Mouse (Mus musculus) spleen, postnatal 36 days (tissue): Measurements from ENCODE around the gene Ankrd11.

ENCODE experiments used
- DNase-seq, 2 experiments: peaks; one replicate each; pipeline ENCODE4 v3.0.0; 2022; ENCODE audit warnings: low spot score in 2 of 2, mixed read lengths in 1 of 2

Ankrd11 gene

GRCm38 (mm10) chr8:122897200-122897599 lies 144.9 kb downstream of the Ankrd11 start:
- no peak for DNase-seq

- DNase-seq, result no peak
These were observed 145.8 kb downstream of the Ankrd11 start for GRCm38 (mm10) chr8:122896317-122896716.

DNA sequence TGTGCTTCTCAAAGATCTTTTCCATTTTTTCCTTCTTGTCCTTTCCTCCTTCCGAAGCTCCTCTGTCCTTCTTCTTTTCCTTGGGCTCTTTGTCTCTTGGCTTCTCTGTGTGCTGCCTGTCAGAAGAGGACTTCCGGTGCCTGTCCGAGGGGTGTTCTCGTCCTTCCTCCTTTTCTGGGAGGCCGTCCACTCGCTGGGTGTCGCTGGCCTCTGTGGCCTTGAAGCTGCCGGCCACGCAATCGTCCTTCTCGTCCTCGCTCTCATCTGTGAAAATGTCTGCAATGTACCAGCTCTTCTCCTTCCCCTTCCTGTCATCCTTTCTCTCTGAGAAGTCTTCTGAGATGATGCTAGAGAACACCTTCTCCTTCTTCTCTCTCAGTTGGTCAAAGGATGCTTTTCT lies 148.6 kb downstream of the Ankrd11 start:
- no peak for DNase-seq

GRCm38 (mm10) chr8:122891440-122891839 lies 150.6 kb downstream of the Ankrd11 start:
- no peak for DNase-seq

GRCm38 (mm10) chr8:122883671-122884070 lies 158.4 kb downstream of the Ankrd11 start:
- no peak for DNase-seq

- DNase-seq, result no peak
These were observed 161.8 kb downstream of the Ankrd11 start for GRCm38 (mm10) chr8:122880302-122880701.

DNA sequence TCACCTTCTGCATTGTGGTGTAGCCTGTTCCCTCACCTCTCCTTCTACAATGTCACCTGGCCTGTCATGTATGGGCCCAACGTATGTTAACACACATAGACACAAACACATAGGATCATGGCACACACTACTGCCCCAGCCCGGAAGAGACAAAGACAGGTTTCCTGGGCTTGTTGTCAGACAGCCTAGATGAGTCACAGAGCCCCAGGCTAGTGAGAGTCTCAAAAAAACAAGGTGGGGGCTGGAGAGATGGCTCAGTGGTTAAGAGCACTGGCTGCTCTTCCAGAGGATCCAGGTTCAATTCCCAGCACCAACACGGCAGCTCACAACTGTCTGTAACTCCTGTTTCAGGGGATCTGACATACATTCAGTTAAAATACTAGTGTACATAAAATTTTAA lies 163.8 kb downstream of the Ankrd11 start:
- DNase-seq, result no peak

DNA sequence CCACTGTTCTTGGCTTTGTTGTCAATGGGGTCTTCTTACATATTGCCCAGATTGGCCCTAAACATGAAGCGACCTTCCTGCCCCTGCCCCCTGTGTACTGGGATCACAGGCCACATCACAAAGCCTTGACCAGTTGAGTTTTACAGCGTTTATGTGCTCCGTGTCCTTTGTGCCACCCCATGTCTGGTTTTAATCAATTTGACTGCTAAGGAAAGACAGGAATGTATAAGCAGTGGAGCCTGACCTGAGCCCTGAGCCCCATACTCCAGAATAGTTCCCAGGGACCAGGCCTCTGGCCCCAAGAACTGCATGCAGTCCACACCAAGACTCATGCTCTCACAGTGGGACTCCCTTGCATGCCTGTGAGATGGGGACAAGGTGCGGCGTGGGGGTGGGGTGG lies 166.9 kb downstream of the Ankrd11 start:
- no peak for DNase-seq

DNA sequence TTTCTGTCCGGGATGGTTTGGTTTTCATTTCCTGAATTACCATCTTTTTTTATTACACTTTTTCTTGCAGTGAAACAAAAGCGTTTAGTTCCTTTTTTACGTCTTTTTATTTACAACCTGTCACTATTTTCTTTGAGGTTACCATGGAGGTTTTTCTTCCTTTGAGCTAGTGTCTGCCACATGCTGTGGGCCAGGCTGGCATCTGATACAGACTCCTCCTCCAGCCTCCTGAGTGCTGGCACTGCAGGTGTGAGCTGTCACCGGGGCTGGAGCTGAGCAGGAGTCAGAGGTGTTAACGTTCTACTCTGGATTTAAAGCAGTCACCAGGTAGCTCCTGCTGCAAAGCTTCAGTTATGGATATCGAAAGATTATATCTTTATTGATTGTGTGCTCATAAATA lies 168.9 kb downstream of the Ankrd11 start:
- DNase-seq, result peak in 1 of 2 experiments; percentile 27

DNA sequence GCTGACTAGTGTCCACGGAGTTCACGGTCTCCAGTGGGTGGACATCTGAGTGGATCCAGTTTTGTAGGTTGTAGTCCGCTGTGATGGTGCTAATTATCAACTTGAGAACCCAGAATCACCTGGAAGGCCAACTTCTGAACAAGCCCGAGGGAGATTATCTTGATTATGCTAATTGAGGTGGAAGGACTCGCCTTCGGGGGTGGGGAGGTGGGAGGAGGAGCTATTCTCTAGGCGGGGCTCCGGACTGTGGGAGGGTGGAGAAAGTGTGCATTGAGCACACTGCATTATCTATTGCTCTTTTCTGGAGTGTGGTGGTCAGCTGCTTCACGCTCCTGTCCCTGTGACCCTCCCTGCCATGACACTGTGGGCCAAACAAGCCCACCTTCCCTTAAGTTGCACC lies 170.4 kb downstream of the Ankrd11 start:
- no peak for DNase-seq

DNA sequence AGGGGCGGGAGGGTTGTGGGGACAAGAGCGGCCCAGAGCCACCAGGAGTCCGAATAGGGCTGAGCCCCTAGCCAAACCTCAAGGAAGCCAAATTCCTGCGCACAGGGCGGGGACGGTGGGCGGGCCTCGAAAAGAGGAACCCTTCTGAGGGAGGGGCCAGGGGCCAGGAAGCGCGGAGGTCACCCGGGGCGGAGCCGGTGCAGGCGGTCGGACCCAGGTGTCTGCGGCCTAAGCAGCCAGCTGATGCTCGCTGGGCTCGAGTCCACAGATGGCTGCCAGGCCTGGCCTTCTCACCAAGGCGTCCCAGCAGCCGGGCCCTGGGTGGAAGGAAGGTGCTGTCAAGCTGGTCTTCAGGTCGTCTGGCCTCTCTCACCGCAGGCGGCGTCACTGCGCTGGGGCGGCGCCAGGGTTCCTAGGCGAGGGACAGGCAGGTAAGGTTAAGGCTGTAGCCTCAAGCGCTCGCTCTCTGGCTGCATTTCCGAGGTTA lies 171.7 kb downstream of the Ankrd11 start:
- peak; percentile 93 for DNase-seq

DNA sequence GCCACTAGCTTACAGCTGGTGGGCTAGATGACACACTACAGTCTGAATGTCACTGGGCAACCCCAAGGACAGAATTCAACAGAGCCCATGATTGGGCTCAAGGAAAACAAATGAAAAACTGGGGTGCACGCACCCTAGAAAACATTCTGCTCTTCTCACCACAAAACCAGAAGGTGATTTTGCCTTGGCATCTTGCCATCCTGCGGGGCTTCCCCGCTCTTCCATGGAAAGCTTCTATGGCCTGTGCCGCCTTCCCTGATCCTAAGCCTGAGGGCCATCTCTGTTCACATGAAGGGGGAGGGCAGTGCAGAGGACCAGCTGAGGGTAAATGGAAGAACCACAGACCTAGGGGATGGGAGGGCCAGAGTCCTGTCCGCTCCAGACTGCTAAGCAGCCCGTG lies 174.1 kb downstream of the Ankrd11 start:
- DNase-seq, result no peak

GRCm38 (mm10) chr8:122866231-122866630 lies 175.8 kb downstream of the Ankrd11 start:
- no peak for DNase-seq

GRCm38 (mm10) chr8:122865441-122865840 lies 176.6 kb downstream of the Ankrd11 start:
- DNase-seq, result peak in 1 of 2 experiments; percentile 25

GRCm38 (mm10) chr8:122864719-122865129 lies 177.4 kb downstream of the Ankrd11 start:
- no peak for DNase-seq

- no peak for DNase-seq
These were observed 182.2 kb downstream of the Ankrd11 start for GRCm38 (mm10) chr8:122859843-122860242.

GRCm38 (mm10) chr8:122856288-122856687 lies 185.8 kb downstream of the Ankrd11 start:
- DNase-seq, result no peak

- DNase-seq, result no peak
These were observed 187.0 kb downstream of the Ankrd11 start for GRCm38 (mm10) chr8:122855123-122855522.

GRCm38 (mm10) chr8:122854388-122854787 lies 187.7 kb downstream of the Ankrd11 start:
- no peak for DNase-seq

DNA sequence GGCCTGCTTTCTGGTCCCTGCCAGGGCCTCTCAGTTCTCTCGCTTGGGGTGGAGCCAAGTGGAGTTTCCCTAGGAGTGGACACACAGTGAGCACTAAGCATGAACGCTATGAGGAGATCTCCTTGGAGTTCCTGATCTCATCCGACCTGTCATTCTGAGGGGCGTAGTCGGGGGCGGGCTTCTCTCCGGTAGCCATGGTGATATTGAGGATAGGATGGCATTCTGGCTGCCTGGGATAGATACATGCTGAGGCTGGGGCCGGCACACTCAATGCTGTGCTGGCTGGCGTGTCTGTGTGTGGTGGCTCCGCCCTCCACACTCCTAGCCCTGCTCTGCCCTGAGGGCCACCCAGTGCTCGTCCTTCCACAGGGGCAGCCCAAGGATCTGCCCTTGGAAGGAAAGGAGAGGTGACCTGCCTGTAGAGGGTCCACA lies 188.7 kb downstream of the Ankrd11 start:
- no peak for DNase-seq

GRCm38 (mm10) chr8:122852546-122852905 lies 189.6 kb downstream of the Ankrd11 start:
- DNase-seq, result no peak

DNA sequence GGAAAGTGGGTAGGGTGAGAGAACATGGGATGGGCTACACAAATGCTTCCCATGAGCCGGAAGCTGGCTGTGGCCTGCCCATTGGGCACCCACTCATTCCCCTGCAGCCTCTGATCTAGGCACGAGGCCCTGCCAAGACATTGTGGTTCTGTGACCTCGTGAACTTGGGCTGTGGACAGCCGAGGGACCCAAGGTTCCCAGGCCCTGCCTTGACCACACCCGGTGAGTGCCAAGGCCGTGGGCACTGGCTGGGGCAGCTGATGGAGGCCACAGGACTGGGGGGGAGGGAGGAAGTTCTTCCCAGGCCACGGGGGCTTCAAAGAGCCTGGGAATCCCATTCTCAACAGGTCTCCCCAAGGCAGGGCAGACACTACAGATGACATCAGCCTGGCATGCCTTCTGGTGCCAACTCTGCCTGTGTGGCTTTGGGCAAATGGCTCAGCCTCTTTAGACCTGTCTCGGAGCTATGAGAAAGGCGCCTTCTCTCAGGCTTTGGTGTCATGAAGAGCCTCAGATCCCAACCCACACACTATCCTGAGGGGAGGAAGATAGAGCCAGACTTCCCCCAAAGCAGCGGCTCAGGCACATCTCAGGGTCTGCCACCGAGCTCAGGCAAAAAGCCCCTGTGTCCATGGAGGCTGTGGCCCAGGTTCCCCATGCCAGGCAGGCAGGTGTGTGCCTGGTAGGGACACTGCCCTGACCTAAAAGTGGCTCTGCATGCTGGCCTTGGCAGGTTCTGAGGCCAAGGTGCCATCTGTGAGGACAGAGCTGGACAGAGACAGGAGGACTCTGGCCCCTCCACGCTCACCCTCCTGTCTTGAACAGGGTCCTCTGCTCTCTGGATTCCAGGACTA lies 190.2 kb downstream of the Ankrd11 start:
- no peak for DNase-seq

DNA sequence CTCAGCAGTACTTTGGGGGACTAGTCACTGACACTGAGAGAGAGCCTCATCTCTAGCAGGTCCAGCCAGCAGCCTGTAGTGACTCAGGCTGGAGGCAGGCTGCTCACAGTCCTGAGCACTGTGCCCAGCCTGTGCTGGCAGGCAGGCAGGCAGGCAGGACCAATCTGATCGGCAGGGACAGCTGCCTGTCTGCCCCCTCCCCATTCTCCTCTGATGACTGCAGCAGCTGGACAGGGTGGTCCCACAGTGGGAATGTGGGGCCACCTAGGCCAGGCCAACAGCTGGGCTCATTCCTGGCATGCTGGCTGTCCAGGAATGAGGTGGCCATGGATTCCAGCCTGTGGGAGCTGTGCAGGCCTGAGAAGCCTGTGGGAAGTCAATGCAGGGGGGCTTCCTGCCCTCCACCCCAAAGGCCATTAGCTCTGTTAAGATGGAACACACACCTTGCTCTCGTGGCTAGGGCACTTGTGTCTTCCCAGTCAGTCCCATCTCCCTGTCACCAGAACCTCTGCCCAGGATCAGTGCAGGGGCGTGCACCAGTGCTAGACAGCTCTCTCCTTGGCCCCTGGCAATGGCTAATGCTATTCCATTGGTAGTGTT lies 191.3 kb downstream of the Ankrd11 start:
- DNase-seq, result no peak
